Mouse (Mus musculus) C2C12 (cell line): ENCODE measurements around the gene Idi2.
"Not testable (repeated sequence)": the region's sequence is repeated elsewhere in the genome, so short reads cannot be mapped to it uniquely, and the experiment has no call there.

Experiments
- CEBPB ChIP-seq: IDR thresholded peaks from one replicate; pipeline ENCODE4 v1.6.1; 2011; ENCODE audit warnings: low read depth, mild to moderate bottlenecking, control low read depth, moderate library complexity
- CTCF ChIP-seq: IDR thresholded peaks from one replicate; pipeline ENCODE4 v1.5.1; 2011; ENCODE audit not compliant: control insufficient read depth, insufficient read depth, insufficient read length
- MAX ChIP-seq: IDR thresholded peaks from one replicate; pipeline ENCODE4 v1.6.1; 2011; ENCODE audit warnings: mild to moderate bottlenecking, control low read depth
- USF1 ChIP-seq: IDR thresholded peaks from one replicate; pipeline ENCODE4 v1.6.1; 2011; ENCODE audit warnings: low read depth, mild to moderate bottlenecking, control low read depth, moderate library complexity

DNA sequence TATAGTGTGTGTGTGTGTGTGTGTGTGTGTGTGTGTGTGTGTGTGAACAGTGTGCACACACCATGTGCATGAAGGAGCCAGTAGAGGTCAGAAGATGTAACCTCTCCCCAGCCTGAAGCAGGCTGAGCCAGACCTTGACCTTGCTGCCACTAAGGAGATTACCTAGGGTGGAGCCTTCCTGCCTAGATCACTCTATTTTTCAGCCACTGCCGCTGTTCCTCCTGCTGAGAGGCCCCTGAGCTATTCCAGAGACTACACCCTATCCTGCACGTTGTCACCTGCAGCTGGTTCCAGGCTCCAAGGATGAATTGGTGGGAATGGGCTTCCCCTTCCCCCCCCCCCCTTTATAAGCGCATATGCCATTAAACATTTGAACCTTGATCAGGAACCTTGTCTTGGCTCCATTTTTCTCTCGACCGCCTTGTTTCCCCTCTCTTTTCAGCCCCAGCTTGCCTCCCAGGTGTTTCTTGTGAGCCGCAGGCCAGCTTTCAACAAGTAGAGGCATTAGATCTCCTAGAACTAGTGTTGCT, 15.0 kb upstream of the Idi2 start:
- not testable (repeated sequence) for TF ChIP-seq CTCF, CEBPB, MAX, USF1
